Mouse (Mus musculus): ENCODE measurements around the gene Nxn.

- TF ChIP-seq CTCF (IDR thresholded peaks at IDR 0.05; ENCODE audit: extremely low read depth, insufficient read depth, low read length) (no peak), POLR2A (IDR thresholded peaks at IDR 0.05; ENCODE audit: extremely low read depth, insufficient read depth, low read length) (no peak)
These were observed 87.5 kb downstream of the Nxn start for GRCm38 (mm10) chr11:76311224-76312000.

Measured in cortical plate, adult 2 months (tissue).